Comparison of ENCODE assay signal across 8 mouse cellular contexts in genomic region chr6:54992734-54993260, GRCm38 (mm10). TPM values are rescaled to one million over a fixed set of nuclear protein-coding genes. Genes with fewer than 3 reads are reported as not detected.
A peak's percentile ranks its signal among the peaks of the same experiment; 100 is the strongest.
DNase-seq lines count a peak whose midpoint lies in the region; ATAC-seq lines count a peak whose summit lies in the region.

TSS of gene Ggct (minus strand) at chr6:54992950.

- H3K27ac ChIP-seq in brown adipose tissue, adult 24 weeks (replicated peaks; ENCODE audit: low read depth, low read length) = peak within 1 kb of the TSS; percentile 16; the same call in 1 of the 2 replicates
- peak within 1 kb of the TSS; percentile 65 for H3K27ac ChIP-seq in heart, embryonic 13.5 days (replicated peaks)
- H3K27ac ChIP-seq in liver, embryonic 12.5 days = no peak within 1 kb of the TSS; the same call in 1 of the 2 replicates
- 0 out of 2 replicates have a peak within 1 kb of the TSS, but pooled peaks have one; percentile 51 for H3K27ac ChIP-seq in stomach, embryonic 15.5 days

- peak within 1 kb of the TSS; percentile 83 for H3K9ac ChIP-seq in heart, embryonic 13.5 days
- peak within 1 kb of the TSS; percentile 67 for H3K9ac ChIP-seq in liver, embryonic 12.5 days
- peak within 1 kb of the TSS; percentile 38; the same call in 1 of the 2 replicates for H3K9ac ChIP-seq in stomach, embryonic 15.5 days

- WGBS in heart, embryonic 13.5 days = under 1% methylated on average over 41 of the region's 41 CpGs
- under 1% methylated on average over 41 of the region's 41 CpGs for WGBS in liver, embryonic 12.5 days (ENCODE audit: insufficient replicate concordance)
- WGBS in stomach, embryonic 15.5 days = 1% methylated on average over 41 of the region's 41 CpGs

- DNase-seq in CD4-positive, CD25-positive, alpha-beta regulatory T cell, adult 2 months (ENCODE audit: low read depth, low spot score) = peak; percentile 96
- peak; percentile 81 for DNase-seq in fat pad, adult 2 months (ENCODE audit: extremely low read depth, low read depth, low spot score)
- DNase-seq in kidney, postnatal 10 days = peak; percentile 97
- peak; percentile 94 to 95 for DNase-seq in natural killer cell, adult 2 months (ENCODE audit: low spot score in 2 of 2)

- peak within 1 kb of the TSS; percentile 99 for H3K4me2 ChIP-seq in heart, embryonic 13.5 days
- H3K4me2 ChIP-seq in liver, embryonic 12.5 days = peak within 1 kb of the TSS; percentile 98
- H3K4me2 ChIP-seq in stomach, embryonic 15.5 days = peak within 1 kb of the TSS; percentile 98

- no peaks in the 10 kb centered on the region; the same call in 1 of the 2 replicates for H3K4me1 ChIP-seq in brown adipose tissue, adult 24 weeks (ENCODE audit: control insufficient read depth, insufficient read depth, insufficient read length, low read length)
- H3K4me1 ChIP-seq in heart, embryonic 13.5 days = peaks cover 18% of the 10 kb centered on the region
- peaks cover 24% of the 10 kb centered on the region for H3K4me1 ChIP-seq in liver, embryonic 12.5 days
- peaks cover 6% of the 10 kb centered on the region; the same call in 1 of the 2 replicates for H3K4me1 ChIP-seq in stomach, embryonic 15.5 days

- H3K4me3 ChIP-seq in brown adipose tissue, adult 24 weeks (ENCODE audit: insufficient read depth, low read depth, low read length) = peak within 1 kb of the TSS; percentile 67
- peak within 1 kb of the TSS; percentile 68 for H3K4me3 ChIP-seq in heart, embryonic 13.5 days
- H3K4me3 ChIP-seq in liver, embryonic 12.5 days = peak within 1 kb of the TSS; percentile 64
- peak within 1 kb of the TSS; percentile 58 for H3K4me3 ChIP-seq in stomach, embryonic 15.5 days (replicated peaks)

- no peaks in the 10 kb centered on the region for H3K9me3 ChIP-seq in heart, embryonic 13.5 days
- no peaks in the 10 kb centered on the region for H3K9me3 ChIP-seq in liver, embryonic 12.5 days (replicated peaks)
- no peaks in the 10 kb centered on the region for H3K9me3 ChIP-seq in stomach, embryonic 15.5 days

- no peaks in the 10 kb centered on the region for H3K36me3 ChIP-seq in heart, embryonic 13.5 days
- H3K36me3 ChIP-seq in liver, embryonic 12.5 days = no peaks in the 10 kb centered on the region
- no peaks in the 10 kb centered on the region for H3K36me3 ChIP-seq in stomach, embryonic 15.5 days

- peak; percentile 100 for ATAC-seq in heart, embryonic 13.5 days (ENCODE audit: extremely low read depth, insufficient number of reproducible peaks, low FRiP score, low TSS enrichment)
- ATAC-seq in liver, embryonic 12.5 days = peak; percentile 99
- ATAC-seq in stomach, embryonic 15.5 days (ENCODE audit: insufficient read depth, low FRiP score, low read depth) = peak; percentile 100

- H3K27me3 ChIP-seq in heart, embryonic 13.5 days (replicated peaks) = no peaks in the 10 kb centered on the region; the same call in 1 of the 2 replicates
- H3K27me3 ChIP-seq in liver, embryonic 12.5 days (replicated peaks) = no peaks in the 10 kb centered on the region
- no peaks in the 10 kb centered on the region for H3K27me3 ChIP-seq in stomach, embryonic 15.5 days (replicated peaks)

RNA-seq across cellular contexts. Expression of gene Ggct, which starts in this region (rescaled TPM):
- 8.8 and 16.8 TPM in 2 replicates for polyA plus RNA-seq in brown adipose tissue, adult 24 weeks (2012; ENCODE audit: insufficient read depth, insufficient read length, missing spikeins)
- 6.3 and 6.9 TPM in 2 replicates for polyA plus RNA-seq in heart, embryonic 13.5 days (2015; fragmentation: Nextera tagmentation; extraction: Ambion mirVana)
- polyA plus RNA-seq in liver, embryonic 12.5 days (2016; fragmentation: Nextera tagmentation; extraction: Ambion mirVana) = 6.9 and 7.4 TPM in 2 replicates
- 10.2 and 11.1 TPM in 2 replicates for polyA plus RNA-seq in stomach, embryonic 15.5 days (2015; fragmentation: Nextera tagmentation; extraction: Ambion mirVana)
